Mouse (Mus musculus) B cell, adult 2 months (primary cell): ENCODE data around the gene Fkbp5.
"Not testable (repeated sequence)": the region's sequence is repeated elsewhere in the genome, so short reads cannot be mapped to it uniquely, and the experiment has no call there.

Experiments
- DNase-seq, 2 experiments: peaks; one replicate each; pipeline ENCODE4 v3.0.0; 2022

Gene Fkbp5

DNA sequence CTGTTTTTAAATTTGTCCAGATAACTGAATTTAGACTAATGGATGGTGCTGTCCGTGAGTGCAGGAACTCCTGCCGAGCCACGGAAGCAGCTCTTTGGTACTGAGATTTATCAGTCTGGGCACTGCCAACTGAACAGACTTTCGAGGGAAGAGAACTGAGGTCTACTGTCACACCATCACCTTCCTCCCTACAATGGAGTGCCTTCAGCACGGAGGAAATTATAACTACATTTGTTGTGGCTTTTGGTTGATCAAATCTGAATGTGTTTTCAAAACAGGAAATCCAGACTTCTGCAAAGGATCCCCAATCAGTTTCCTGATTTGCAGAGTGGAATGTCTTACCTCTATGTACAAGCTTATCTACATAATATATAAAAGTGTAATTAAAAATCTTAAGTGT is 99.6 kb downstream of the Fkbp5 start:
- DNase-seq: no peak

DNA sequence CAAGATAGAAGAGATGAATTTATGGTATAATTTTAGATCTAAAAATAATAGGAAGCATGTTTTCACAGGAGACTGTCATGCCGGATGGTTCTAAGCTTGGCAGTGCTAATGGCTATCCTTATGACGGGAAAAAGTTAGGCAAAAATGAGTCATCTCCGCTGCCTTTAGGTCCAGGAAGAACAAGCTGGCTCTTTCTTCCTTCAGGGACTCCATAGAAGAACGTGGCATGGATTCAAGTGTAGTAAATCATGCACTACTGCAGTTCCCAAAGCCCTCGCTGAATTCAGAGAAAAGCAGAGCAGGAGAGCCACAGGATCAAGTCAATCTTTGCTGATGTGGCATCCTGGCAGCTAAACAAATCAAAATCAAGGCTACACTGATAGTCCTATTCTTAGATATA is 102.1 kb downstream of the Fkbp5 start:
- no peak for DNase-seq

DNA sequence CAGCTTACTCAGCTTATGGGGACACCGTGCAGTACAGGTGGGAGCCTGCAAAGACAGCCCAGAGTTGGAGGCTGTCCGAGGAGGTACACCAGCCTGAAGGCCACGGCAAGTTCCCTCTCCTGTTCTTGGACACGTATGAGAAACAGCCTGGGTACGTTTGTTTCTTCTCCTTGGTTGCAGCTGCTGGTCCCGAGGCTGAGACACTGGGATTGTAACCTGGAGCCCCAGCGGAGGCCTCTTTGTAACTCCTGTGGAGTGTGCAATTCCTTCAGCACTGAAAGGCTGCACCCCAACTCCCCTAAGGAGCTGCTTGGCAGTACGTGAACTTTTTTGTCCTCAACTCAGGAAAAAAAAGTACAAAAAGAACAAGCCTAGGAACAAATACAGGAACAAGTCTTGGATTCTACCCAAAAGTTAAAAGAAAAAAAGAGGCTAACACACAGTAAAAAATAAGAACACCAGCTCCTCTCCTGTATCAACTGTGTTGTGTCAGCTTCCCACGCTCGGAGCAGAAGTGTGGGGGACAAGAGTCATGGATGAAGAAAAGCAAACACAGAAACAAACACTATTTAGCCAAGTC is 105.9 kb downstream of the Fkbp5 start:
- no peak for DNase-seq

DNA sequence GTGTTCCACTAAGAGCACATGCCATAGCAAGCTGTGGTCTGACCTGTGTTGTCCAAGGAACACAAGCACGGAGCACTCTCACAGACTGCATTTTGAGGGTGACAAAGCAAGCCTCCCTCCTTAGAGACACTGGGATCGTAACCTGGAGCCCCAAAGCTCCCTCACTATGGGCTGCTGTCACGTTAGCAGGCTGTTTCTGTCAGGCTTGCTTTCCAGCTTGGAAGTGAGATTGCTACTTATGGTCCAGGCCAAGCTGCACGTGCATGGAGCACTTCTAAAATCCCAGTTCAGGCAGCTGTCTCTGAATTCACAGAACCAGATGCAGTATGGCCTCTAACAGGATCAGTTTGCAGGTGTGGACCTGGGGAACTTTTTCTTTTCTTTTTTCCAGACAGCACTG is 106.6 kb downstream of the Fkbp5 start:
- no peak for DNase-seq

DNA sequence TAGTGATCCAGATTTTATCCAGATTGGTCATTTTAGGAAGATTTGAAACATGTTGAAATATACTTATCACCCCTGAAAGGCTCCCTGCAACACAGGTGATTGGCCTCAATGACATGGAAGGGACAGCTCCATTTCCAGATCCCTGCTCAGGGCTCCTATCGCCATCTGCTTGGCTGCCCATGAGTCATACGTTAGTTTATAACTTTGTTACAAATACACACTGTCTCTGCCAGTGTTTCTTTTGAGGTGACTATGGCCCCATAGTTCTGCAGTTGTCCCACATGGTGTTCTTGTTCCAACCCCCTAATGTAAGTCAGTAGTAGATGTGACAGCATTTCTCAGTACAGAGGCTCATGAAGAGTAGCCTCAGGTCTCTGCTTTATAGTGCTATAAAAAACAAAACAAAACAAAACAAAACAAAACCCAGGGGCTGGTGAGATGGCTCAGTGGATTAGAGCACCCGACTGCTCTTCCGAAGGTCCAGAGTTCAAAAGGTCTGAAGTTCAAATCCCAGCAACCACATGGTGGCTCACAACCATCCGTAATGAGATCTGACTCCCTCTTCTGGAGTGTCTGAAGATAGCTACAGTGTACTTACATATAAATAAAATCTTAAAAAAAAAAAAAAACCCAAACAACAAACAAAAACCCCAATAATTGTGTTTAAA is 108.9 kb downstream of the Fkbp5 start:
- DNase-seq: peak; percentile 16 to 26

DNA sequence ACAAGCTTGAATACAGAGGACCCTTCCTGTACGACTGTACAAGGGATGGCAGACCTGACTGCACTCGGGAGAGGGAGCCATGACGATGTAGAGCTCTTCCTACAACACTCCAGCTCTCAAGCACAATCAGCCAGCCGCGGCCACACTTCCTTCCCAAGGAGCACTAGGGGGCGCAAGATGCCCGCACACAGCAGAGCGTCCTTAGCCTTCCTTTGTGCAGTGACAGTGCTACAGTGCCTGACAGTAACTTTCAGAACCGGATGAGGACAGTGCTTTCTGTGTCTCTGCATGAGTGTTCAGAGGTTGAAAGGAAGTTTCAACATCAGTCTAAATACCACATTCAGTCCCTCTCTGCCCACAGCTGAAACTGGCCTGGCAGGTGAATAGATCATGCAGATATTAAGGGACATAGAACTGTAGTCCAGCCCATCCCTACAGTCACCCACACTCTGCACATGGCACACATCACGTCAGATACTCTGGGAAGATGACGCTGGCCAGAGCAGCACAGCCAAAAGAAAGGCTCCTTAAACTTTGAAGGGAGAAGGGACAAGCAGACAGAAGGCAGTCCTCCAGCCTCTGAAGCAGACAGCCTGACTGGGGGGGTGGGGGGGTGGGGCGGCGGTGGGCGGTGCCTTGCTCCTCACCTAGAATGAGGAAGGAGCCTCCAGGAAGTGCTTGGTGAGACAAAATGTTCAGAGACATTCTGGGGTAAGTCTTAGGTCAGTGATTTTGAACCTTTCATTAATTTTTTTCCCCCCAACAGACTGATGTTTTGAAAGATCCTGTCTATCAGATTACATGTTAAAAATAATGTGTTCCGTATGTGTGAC is 109.7 kb downstream of the Fkbp5 start:
- peak; percentile 86 for DNase-seq

DNA sequence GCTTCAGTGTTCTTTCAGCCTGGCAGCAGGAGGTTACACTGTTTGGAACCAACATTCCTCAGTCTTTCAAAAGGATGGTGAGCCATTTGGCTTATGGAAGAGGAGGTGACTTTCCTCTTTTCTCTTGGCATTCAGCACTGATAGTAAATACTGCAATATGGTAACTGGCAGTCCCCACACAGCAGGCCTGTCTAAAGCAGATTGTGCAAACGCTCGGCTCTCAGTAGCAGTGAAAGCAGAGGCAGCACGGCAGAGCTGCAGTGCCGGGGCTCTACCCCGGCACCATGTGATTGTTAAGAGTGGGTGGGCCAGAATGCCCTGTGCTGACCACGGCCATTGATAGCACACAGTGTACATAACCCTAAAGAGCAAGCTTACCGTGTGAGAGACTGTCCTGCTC is 110.9 kb downstream of the Fkbp5 start:
- no peak for DNase-seq

DNA sequence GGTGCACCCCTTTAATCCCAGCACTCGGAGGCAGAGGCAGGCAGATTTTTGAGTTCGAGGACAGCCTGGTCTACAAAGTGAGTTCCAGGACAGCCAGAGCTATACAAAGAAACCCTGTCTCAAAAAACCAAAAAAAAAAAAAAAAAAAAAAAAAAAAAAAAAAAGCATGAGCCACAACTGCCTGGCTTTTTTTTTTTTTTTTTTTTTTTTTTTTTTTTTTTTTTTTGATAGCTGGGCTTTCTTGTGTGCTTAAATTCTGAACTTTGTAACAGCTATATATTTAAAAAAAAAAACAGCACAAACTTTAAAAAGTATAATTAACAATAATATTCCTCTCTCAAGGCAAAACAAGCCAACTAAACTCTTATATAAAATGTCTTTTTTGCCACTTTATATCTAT is 112.6 kb downstream of the Fkbp5 start:
- not testable (repeated sequence) for DNase-seq

DNA sequence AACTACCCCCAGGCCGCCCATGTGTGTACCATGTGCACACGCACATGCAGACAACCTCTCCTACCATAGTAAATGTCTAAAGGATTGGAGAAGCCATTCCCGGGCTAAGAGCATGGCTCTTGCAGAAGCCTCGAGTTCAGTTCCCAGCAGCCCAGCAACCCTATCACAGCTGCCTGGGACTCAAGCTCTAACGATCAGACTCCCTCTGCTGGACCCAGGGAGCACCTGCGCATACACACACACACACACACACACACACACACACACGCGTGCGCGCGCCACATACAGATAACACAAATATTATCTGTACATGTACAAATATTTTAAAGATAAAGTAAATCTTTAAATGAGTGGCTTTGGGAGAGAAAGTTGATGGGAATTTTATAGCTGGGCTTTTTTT is 113.0 kb downstream of the Fkbp5 start:
- no peak for DNase-seq

DNA sequence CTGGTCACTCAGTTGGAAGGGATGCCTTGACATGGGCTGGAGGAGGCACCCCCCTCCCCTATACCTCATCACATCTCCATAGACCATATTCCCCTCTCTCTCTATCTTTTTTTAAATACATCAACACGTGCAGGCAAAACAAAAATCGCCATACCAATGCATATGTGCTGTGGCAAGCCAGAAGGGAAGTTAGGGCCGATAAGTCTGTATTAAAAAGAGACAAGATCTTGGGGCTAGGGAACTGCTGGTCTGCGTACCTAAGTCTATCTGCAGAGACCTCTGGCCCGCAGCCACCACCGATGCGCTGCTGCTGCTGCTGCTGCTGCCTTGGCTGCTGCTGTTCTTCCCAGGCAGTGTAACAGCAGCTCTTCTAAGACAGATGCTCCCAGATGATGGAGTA is 122.3 kb downstream of the Fkbp5 start:
- no peak for DNase-seq

DNA sequence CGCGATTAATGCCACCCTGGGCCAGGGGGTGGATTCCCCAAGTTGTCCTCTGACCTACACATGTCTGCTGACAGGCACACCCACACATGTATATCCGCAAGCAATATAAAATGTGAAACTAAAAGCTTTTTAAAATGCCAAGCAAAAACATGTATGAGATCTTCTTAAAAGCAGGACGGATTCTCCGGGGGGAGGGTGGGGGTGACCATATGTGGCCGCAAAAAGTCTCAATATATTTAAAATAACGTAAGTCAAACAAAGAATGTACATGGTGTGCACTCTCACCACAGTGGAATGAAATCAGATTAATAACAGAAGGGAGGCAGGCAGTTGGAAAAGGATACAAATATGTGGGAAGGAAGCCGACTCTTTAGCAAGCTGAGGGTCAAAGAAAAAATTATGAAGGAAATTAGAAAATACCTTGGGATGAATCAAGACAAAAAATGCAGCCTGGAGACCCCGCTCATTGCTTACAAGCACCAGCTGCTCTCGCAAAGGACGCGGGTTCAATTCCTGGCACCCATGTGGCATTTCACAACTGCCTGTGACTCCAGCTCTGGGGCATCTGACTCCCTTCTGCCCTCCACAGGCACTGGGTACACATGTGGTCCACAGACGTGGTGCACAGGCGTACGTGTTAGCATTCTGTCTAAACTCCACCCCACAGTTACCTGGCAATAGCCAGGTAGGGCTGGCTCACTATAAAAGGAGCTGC is 123.1 kb downstream of the Fkbp5 start:
- no peak for DNase-seq

DNA sequence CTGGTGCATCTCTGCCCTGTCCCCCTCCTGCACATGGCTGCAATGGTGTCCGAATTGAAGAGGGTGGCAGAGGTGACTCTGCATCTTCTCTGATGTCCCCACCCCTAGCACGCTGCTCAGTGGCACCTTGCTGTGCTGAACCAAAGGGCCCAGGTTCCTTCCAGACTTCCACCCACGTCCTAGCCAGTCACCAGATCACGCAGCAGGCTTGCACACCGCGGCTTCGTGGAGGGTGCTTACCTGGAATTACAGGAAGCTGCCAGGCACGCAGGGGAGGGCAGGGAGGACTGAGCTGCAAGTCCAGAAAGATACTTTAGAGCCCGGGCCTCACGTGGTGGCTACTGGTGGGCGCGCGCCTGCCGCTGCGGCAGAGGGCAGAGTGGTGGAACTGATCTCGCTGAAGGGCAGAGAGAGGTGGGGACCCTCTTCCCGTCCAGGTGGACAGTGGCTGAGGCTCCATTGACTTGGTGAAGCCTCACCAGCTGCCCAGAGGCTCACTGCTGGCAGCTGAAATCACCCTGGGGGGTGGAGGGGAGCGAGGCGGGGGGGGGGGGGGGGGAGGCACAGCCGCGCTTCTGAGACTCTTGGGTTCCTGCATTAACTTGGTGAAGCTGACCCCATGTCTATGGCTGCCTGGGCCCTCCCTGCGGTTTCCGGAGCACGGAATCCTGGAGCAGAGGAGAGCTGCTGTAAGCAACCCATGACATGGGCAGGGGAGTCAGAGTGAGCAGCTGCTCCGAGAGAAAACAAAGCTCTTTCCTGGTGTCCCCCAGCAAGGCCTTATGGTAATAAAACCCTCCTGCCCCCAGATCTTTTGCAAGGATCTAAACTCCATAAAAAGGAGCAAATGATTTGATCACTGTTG is 125.5 kb downstream of the Fkbp5 start:
- DNase-seq: no peak

DNA sequence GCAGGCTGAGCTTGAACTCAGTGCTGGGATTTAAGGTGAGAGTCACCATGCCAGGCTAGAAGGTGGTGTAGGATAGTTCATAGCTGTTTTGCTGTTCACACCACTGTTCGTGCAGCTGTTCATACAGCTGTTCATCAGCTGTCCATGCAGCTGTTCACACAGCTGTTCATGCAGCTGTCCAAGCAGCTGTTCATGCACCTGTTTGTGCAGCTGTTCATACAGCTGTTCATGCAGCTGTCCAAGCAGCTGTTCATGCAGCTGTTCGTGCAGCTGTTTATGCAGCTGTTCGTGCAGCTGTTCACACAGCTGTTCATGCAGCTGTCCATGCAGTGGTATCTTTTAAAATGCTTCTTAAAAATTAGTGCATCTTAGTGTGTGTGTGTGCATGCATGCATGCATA is 128.8 kb downstream of the Fkbp5 start:
- no peak for DNase-seq

DNA sequence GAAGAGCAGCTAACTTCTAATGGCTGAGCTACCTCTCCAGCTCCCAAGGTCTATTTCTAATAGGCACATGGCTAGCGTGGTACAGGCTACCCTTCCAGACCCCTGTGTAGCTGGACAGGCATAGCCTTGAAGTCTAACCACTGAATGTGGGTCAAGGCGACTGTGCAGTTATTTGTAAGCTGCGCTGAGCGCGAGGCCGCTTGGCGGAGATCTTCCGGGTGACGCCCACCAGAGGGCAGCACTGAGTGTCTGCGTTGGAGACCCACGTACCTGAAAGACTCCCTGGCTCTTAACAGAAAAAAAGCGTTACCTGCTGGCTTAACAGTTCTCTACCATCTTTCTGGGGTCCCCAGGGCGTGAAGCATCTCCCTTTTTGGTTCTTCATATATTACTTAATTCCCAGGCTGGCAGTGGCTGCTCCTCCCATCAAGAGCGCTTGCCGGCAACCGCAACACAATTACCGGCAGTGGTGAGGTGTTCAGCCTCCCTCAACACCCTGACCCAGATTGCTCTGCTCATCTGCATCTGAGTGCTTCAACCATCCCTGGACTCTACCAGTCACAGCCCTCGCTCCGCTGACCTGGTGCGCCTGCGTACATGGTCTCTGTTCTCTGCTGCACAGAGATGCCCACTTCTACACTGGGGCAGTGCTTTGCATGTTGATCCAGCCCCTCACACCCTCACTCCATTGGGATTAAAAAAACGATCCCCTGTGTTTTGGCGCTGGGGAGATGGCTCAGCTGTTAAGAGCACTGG is 131.0 kb downstream of the Fkbp5 start:
- peak; percentile 87 to 88 for DNase-seq

DNA sequence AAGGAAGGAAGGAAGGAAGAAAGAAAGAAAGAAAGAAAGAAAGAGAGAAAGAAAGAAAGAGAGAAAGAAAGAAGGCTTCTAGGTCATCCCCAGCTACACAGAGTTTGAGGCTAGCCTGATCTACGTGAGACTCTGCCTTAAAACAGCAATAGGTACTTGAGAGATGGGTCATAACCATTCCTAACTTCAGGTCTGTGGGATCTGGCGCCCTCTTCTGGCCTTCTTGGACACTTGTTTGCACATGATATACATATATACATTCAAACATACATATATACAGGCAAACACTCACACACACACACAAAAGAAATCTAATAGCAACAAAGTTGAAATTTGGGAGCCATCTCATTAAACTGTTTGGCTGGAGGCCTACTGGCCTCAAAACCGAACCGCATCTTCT is 133.0 kb downstream of the Fkbp5 start:
- DNase-seq: peak; percentile 44 to 53

DNA sequence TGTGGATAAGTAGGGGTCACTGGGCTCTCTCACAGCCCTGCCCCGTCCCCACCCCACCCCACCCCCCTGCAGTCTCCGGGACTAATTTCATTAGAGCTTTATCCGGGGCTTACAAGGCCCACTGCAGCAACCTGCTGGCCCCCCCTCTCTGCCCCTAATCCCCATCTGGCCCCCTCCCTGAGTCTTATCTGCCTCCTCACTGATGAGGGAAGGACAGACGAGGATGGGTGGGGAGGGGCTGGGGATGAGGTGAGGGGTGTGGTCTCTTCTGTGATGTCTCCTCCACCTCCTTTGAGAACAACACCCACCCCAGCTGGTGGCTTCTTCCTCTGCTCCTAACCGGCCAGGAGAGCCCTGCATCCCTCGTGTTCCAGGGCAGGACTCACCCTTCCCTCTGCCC is 137.1 kb downstream of the Fkbp5 start:
- no peak for DNase-seq

DNA sequence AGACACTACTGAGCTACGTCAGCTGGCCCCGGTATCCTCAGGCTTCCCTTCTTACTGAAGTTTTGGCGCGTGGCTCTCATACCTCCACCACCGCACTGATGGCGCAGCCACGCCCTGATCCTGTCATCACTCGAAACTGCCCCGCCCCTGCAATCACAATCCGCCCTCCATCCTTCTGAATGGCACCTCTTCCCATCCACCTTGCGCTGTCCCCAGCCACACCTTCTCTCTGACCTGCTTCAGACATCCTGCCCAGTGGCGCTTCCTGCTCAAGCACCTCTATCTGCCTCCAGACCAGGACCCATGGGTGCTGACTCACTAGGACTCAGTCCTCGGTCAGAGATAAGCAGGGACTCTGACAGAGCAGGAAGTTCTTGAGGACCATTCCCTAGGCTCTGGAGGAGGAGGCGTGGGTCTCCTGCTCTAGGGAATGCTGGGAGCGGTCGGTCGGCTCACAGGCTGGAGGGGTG is 141.7 kb downstream of the Fkbp5 start:
- DNase-seq: peak; percentile 23 to 37

DNA sequence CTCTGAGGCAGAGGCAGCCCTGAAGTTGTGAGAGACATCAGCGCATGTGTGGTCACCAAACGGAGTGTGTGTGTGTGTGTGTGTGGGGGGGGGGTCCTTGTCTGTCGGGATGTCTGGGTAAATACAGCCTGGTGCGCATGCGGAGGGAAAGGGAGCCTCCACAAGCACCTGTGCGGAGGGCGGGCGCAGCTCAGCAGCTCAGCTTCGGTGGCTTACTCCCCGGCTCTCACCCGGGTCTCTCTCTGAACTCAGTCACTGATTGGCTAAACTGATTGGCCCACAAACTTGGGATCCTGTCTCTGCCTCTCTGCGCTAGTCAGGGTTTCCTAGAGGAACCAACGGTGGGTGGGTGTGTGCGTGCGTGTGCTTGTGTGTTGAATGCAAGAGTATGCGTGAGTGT is 142.8 kb downstream of the Fkbp5 start:
- DNase-seq: no peak

DNA sequence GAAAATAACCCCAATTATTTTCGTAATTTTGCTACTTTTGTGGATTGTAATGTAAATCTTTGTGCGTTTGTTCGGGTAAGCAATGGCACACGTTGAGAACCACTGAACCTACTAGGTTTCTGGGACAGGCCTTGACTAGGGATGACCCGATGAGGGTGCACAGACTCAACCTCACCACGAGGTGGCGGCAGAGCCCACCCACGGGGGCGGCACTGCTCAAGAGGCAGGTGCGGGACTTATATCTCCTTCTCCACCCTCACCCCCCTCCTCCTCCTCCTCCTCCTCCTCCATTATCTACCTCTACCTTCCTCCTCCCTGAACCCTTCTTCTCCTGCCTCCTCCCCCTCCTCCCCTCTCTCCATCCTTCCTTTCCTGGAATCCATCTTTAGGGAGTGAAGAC is 143.5 kb downstream of the Fkbp5 start:
- peak; percentile 74 to 76 for DNase-seq

DNA sequence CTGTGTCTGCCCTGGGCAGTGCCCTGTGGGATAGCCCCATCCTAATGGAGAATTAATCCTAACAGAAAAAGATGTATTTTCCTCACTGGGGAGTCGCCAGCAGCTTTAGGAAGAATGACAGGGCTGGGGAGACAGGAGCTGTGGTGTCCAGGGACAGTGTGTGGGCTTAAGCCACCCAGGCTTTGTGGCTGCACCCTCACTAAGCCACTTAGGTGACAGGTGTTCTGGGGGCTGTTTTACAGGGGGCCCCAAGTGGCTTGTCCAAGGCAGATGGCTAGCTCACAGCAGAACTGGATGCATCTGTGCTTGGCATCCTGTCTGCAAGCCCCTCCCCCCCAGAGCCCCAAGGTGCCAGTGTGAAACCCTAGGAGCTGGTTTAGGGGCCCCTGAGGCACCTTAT is 145.4 kb downstream of the Fkbp5 start:
- no peak for DNase-seq

DNA sequence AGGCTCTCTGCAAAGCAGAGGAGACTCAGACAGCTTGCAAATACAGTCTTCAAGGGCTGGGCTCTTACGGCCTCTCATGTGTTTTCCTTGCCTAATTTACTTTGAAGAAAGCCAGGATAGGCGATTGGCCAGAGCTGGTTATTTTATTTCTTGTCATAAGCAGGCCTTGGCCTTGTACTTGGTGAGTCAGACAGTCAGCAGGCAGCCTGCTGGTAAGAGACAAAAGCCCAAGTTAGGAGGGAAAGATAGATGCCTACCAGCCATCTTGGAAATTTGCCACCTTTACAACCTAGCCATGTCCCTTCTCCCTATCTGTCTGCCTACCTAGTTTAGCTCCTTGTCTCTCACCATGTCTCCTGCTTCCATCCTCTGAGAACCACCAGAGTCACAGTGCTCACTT is 146.0 kb downstream of the Fkbp5 start:
- DNase-seq: no peak

DNA sequence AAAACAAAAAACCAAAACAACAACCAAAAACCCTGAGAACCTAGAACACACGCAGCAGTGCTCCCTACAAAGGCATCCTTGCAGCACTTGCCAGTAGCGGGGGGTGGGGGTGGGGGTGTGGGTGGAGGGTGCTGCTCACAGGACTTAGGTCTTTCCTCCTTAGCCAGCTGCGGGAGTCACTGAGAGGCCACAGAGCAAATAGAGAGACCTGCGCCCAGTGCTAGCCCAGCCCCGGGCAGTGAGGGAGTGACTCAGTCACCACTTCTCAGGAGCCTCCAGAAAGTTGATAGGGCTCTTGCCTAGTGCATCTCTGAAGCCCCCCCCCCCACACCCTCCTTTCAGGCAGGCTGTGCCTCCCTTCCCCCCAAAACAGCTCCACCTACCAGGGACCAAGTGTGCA is 148.3 kb downstream of the Fkbp5 start:
- no peak for DNase-seq
